Mouse (Mus musculus) spleen, postnatal 10 days (tissue): ENCODE results near the gene Mt3.
"Not testable (repeated sequence)": the region's sequence is repeated elsewhere in the genome, so short reads cannot be mapped to it uniquely, and the experiment has no call there.

Experiments used
- DNase-seq, 2 experiments: peaks; one replicate each; pipeline ENCODE4 v3.0.0; 2021 to 2022; ENCODE audit warnings: low spot score in 2 of 2

Gene Mt3

GRCm38 (mm10) chr8:94152513-94153300 is at the start of gene Mt3:
TSS of gene Mt3 (plus strand) at chr8:94152607.
- DNase-seq: peak in 1 of 2 experiments; percentile 37

GRCm38 (mm10) chr8:94104146-94104545 is 48.3 kb upstream of the Mt3 start:
- no peak for DNase-seq

- no peak for DNase-seq
These were observed 44.5 kb upstream of the Mt3 start for GRCm38 (mm10) chr8:94107871-94108270.

DNA sequence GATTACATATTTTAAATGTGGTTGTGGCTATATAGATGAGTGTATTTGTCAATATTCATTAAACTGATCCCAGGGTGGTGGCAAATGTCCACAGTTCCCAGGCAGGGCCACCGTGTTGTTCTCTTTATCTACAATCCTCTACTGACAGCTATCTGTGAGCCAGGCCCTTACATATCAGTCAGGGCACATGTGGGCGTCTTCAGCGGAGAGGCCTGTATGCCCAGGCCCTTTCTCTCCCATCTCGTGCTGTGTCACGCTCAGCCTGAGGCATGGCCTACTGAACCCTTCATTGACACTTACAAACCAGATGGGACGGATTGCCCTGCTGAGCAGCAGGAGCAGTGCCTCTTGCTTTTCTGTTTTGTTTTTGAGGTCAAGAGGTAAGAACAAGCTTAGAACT is 43.0 kb upstream of the Mt3 start:
- peak in 1 of 2 experiments; percentile 28 for DNase-seq

DNA sequence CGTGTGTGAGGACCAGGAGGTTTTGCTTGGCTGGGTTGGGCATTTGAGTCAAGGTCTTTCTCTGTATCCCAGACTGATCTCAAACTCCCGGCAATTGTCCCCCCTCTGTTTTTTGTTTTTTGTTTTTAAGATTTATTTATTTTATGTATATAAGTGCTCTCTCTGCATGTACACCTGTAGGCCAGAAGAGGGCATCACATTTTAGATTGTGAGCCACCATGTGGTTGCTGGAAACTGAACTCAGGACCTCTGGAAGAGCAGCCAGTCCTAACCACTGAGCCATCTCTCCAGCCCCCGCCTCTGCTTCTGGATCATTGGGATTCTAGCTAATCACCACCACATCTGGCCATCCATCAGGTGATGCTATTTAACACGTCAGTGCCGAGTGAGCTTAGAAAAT is 42.6 kb upstream of the Mt3 start:
- no peak for DNase-seq

DNA sequence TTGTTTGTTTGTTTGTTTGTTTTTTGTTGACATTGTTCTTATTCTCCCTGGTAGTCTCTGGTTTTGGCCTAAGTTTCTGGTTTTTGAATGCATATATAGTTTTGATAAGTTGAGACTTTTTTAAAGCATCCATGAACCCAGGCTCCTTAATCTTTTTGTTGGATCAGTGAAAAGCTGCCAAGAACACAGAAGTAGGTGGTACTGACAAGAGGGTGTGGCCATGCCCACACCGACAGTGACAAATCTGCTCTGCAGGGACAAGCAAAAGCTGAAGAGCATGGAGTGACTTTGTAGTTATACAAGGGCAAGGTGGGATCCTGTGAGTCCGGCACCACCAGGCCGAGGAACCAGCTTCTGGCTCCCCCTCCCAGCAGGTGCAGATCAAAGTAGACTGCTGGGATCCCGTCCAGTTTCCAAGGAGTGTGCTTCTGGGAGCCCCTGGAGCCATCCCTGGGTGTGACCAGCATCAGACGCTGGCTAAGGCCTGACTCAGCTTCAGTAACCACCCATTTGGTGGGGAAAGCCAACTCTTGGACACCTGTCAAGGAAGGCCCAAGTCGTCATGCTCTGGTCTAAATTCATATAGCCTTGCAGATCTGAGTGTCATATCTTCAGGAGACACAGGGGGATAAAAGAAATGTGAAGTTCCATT is 41.8 kb upstream of the Mt3 start:
- peak in 1 of 2 experiments; percentile 8 for DNase-seq

DNA sequence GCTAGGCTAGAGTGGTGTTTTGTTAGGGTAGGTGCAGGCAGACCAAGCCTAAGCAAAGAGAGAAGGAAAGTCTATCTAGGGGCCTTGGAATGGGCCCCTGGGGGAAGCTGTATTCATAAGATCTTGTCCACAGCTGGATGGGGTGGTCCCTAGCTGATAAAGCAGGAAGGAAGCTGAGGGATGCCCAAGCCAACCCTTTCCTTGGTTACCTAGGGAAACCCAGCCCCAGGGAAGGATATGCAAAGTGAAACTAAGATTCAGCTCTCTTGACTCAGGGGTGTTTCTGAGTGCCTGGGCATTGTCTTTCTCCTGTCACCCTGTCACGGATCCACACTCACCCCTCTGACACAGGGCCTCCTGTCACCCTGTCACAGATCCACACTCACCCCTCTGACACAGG is 39.0 kb upstream of the Mt3 start:
- no peak for DNase-seq

- DNase-seq: no peak
These were observed 38.4 kb upstream of the Mt3 start for GRCm38 (mm10) chr8:94113972-94114371.

- DNase-seq: peak in 1 of 2 experiments; percentile 34
These were observed 33.5 kb upstream of the Mt3 start for GRCm38 (mm10) chr8:94118776-94119430.

DNA sequence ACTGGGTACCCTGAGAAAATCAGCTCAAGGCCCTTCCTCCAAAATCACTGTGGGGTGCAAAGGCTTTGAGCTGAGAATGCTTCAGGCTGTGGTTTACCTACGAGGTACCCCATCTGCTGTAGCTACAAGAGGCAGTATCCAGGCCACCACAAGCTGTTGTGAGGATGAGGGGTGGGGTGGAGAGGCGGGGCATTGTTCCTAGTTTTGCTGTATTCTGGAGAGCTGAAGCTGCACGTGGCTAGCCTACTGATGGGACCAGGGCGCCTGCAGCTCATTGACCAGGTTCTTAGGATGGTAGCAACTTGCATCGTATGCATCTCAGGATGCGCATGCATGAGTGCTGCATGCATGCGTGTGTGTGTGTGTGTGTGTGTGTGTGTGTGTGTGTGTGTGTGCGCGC is 30.8 kb upstream of the Mt3 start:
- no peak for DNase-seq

DNA sequence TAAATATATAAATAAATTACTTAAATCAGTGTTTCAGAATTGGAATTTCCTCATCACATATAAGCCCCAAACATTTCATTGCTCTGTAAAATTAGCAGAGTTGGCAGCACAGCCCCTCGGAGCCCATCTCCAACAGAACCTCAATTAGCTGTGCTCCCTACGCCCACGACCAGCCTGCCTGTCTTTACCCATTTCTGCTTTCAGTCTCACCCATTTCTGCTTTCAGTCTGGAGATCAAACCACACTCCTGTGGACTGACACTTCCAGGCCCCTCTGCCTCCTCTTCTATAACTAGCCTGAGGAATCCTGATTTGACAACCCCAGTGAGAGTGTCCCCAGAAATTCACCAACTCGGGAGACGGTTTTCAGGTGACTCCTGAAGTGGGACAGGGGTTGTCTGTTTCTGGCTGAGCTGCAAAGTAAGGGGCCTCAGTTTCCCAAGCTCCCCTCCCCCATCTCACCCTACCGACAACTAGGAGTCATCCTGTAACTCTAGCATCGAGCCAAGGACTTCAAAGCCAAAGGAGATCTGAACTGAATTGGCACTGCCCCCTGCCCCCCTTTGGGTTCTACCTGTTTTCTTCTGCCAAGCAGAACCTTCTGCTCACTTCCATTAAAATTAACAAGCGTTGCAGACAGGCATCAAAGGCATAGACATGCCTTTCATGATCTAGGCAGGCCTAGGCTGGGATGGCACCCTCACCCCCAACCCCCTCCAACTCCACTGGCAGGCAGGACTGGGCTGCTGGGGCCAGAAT is 29.5 kb upstream of the Mt3 start:
- DNase-seq: no peak

- no peak for DNase-seq
These were observed 24.7 kb upstream of the Mt3 start for GRCm38 (mm10) chr8:94127711-94128110.

DNA sequence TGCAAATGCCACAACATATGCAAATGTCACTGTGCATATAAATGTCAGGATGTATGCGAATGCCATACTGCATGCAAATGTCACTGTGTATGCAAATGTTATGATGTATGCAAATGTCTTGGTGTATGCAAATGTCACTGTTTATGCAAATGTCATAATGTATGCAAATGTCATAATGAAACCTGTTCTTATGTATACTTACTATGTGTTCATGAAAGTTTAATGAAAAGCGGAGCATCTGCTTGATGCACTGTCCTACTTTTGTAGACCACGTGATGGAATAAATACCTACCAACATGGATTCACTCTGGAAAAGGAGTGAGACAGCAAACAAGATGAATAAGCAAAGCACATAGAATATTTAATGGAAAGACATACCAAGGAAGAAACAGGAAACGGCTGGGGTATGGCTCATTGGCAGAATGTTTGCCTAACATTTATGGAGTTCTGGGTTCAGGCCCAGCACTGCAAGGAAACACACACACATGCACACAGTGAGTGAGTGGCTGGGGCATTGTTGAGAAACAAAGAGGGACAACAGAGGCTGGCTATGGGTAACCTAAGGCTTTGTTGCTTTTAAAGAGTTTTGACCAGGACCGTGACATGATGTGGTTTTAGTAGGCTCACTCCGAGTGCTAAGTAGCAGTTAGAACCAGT is 23.1 kb upstream of the Mt3 start:
- no peak for DNase-seq

DNA sequence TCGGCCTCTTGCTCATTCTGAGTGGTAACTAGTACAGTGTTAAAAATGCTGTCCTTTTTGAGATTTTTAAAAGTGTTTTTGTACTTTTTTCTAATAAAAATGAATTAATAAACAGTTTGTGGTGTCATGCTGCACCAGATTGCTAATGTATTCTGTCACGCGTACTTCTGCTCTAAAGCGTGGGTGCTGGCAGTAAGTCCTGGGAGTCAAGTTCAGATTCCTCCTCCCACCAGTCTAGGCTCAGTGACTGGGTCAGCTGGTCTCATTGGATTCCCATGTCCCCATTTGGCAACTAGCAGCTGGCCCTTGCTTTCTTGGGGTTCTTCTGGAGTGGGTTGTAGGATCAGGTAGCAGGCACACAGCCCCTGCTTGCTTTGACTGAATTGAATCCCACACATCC is 22.3 kb upstream of the Mt3 start:
- no peak for DNase-seq

DNA sequence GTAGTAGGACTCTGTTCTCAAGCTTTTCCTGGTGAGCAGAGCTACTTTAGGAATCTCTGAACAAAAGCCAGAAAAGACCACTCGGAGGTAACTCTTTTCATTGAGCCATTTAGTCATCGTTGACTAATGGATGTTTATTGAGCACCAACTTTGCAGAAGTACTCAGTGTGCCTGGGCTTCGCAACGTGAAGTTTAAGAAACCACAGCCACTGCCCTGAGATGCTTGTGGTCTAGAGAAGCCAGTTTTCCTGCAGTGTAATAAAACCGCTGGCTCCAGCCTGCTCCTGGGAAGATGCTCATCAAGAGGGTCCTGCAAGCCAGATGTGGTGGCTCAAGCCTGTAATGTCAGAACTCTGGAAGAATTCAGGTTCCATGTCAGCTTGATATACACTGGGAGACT is 20.3 kb upstream of the Mt3 start:
- DNase-seq: no peak

DNA sequence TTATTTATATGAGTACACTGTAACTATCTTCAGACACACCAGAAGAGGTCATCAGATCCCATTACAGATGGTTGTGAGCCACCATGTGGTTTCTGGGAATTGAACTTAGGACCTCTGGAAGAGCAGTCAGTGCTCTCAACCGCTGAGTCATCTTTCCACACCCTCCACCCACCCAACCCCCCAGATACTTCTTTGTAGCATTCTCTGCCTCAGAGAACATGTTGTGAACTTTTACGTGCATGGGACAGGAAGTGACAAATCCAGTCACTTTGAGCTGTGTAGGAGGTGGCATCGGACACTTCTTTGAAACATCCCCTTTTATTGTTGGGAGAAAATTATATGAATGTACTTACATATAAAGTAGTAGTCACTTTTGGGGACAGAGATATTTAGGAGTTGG is 17.8 kb upstream of the Mt3 start:
- DNase-seq: not testable (repeated sequence)

DNA sequence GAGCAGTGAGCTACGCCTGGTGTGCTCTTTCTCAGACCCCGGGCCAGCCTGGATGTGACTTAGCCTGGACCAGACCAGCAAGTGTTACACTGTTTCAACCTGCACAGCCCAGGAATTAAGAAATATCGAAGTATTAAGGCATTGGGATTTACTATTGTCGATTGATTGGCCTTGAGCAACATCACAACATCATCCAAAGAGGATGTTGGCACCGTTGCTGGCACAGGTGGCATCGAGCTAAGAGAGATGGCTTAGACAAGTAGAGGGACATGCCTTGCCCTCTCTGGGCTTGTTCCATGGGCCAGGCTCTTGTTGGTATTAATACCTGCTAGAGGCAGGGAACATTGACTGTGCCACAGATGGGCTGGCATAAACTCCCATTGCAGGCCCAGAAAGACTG is 16.9 kb upstream of the Mt3 start:
- no peak for DNase-seq

DNA sequence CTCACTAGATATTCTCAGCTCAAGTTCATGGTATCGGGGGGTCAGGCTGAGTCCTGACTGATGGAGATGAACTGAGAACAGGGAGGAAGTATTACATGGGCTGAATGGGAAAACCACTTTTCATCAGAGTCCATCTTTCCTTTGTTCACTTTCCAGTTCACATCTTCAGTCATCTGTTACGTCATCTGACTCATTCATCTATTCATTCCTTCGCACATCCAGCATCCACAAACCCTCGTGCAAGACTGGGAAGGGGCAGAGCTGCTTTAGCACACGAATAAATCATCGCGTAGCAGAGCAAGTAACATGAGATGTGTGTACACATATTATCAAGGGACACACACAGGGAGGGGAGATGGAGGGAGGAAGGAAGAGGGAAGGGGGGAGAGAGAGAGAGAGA is 16.2 kb upstream of the Mt3 start:
- DNase-seq: no peak

DNA sequence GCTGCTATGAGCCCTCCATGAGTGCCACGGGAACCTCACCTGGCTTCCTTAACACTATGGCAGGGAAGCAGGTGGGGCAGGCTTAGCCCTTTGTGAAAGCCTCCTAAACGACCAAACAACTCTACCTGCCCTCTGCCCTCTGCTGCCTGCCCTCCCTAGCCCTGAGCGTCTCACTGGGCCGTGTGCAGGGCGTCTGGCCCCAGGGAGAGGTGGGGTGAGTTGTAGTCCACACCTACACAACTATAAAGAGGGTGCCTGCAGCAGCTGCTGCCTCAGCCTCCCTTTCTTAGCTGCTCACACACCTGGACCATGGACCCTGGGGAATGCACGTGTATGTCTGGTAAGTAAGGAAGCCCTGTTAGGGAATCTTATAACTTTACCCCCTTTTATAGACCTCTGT is 15.5 kb upstream of the Mt3 start, which contains the start of gene Mt4:
TSS of gene Mt4 (plus strand) at position 265 of the 400 bp plus-strand sequence.
- DNase-seq: no peak

DNA sequence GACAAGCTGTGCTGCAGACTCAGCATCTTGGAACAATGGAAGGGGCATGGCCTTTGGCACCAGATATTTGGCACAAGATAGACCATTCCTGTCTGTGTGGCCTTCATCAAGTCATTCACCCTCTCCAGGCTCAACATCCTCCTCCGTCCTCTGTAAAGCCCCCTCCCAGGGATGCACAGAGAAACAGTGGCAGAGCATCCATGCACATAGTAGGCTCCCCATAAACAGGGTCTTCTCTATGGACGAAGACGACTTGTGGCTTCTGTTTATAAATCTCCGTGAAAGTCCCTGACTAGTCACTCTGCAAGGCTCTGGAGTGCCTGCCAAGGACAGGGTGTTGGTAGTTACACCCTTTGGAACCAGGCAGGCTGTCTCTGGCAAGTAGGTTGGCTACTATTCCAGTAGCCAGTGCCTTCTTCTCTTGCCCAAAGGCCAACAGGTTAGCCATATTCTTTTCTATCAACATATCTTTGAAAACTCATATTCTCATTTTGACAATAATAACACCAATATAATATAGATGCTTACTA is 12.1 kb upstream of the Mt3 start:
- no peak for DNase-seq

- DNase-seq: no peak
These were observed 4.2 kb upstream of the Mt3 start for GRCm38 (mm10) chr8:94148236-94148635.
